Comparison of ENCODE assay signal across 9 mouse cellular contexts in genomic region chr13:113355022-113355421, GRCm38 (mm10).
DNase-seq lines count a peak whose midpoint lies in the region; ATAC-seq lines count a peak whose summit lies in the region.
"Had no signal": no experiment of that assay in that cellular context is flagged by ENCODE, and none has a peak within 500 bp of the region (broad histone marks: within the 10 kb centered on the region; RNA-seq: fewer than 3 reads in every experiment).

No protein-coding gene starts in this region.

- H3K36me3 ChIP-seq in midbrain, embryonic 10.5 days = no peaks in the 10 kb centered on the region
- H3K36me3 ChIP-seq in midbrain, embryonic 15.5 days (replicated peaks) = no peaks in the 10 kb centered on the region
- no peaks in the 10 kb centered on the region for H3K36me3 ChIP-seq in hindbrain, embryonic 15.5 days

- 0 out of 2 replicates have a peak overlapping the region, but pooled peaks have one; percentile 39 for H3K27ac ChIP-seq in midbrain, embryonic 10.5 days (replicated peaks)
- no peak overlapping the region for H3K27ac ChIP-seq in midbrain, embryonic 15.5 days
- H3K27ac ChIP-seq in hindbrain, embryonic 15.5 days (replicated peaks) = no peak overlapping the region

- no peaks in the 10 kb centered on the region for H3K9me3 ChIP-seq in midbrain, embryonic 10.5 days (replicated peaks)
- no peaks in the 10 kb centered on the region for H3K9me3 ChIP-seq in midbrain, embryonic 15.5 days
- H3K9me3 ChIP-seq in hindbrain, embryonic 15.5 days = no peaks in the 10 kb centered on the region

- H3K27me3 ChIP-seq in midbrain, embryonic 10.5 days (ENCODE audit: low read depth, poor library complexity, severe bottlenecking) = peaks cover 20% of the 10 kb centered on the region
- H3K27me3 ChIP-seq in midbrain, embryonic 15.5 days (replicated peaks) = no peaks in the 10 kb centered on the region
- H3K27me3 ChIP-seq in hindbrain, embryonic 15.5 days = no peaks in the 10 kb centered on the region

- ATAC-seq in midbrain, embryonic 15.5 days (replicated peaks) = no peak
- ATAC-seq in hindbrain, embryonic 15.5 days (ENCODE audit: low FRiP score, low read depth) = peak; percentile 69
- no peak for ATAC-seq in megakaryocyte, adult 5-6 weeks (ENCODE audit: poor library complexity, severe bottlenecking)
- ATAC-seq: intestine, postnatal 0 days had no signal

- WGBS in midbrain, embryonic 10.5 days = 19% methylated on average over 4 of the region's 4 CpGs
- 3% methylated on average over 4 of the region's 4 CpGs for WGBS in midbrain, embryonic 15.5 days
- WGBS in hindbrain, embryonic 15.5 days = 14% methylated on average over 4 of the region's 4 CpGs

- H3K4me2 ChIP-seq in midbrain, embryonic 15.5 days = no peak overlapping the region
- H3K4me2 ChIP-seq in hindbrain, embryonic 15.5 days = no peak overlapping the region

- no peak overlapping the region for H3K4me3 ChIP-seq in midbrain, embryonic 10.5 days
- no peak overlapping the region for H3K4me3 ChIP-seq in midbrain, embryonic 15.5 days
- H3K4me3 ChIP-seq in hindbrain, embryonic 15.5 days = no peak overlapping the region

- no peak overlapping the region for H3K9ac ChIP-seq in midbrain, embryonic 15.5 days
- H3K9ac ChIP-seq in hindbrain, embryonic 15.5 days = no peak overlapping the region

- H3K4me1 ChIP-seq in midbrain, embryonic 10.5 days = peaks cover 56% of the 10 kb centered on the region
- H3K4me1 ChIP-seq in midbrain, embryonic 15.5 days = peaks cover 4% of the 10 kb centered on the region
- peaks cover 13% of the 10 kb centered on the region for H3K4me1 ChIP-seq in hindbrain, embryonic 15.5 days (replicated peaks)

- DNase-seq in cerebellum, adult 11-12 months = peak; percentile 29
- no peak for DNase-seq in cerebellum, postnatal 4 days (ENCODE audit: low spot score in 2 of 2)
- DNase-seq in midbrain, embryonic 10.5 days (ENCODE audit: low spot score) = peak; percentile 65
- no peak for DNase-seq in thymus, postnatal 10 days (ENCODE audit: low spot score in 2 of 2)
- no peak for DNase-seq in ovary, postnatal 36 days (ENCODE audit: low spot score)

Comparison
In these comparisons a context has a peak if more than half of its experiments do, and no peak if none do; other contexts are left out.
1. DNase-seq: peak in cerebellum, adult 11-12 months (single experiment) and midbrain, embryonic 10.5 days (single experiment); none in cerebellum, postnatal 4 days (0 of 2), thymus, postnatal 10 days (0 of 2) and ovary, postnatal 36 days (single experiment).